Mouse (Mus musculus) heart, embryonic 16.5 days (tissue): ENCODE measurements around the gene Pfkfb1. TPM values are rescaled to one million over a fixed set of nuclear protein-coding genes. Genes with fewer than 3 reads are reported as not detected.

Experiments used
- ATAC-seq: fragments of 200-750 bp; cut with Nextera tagmentation; replicated peaks from 2 replicates; pipeline ENCODE4 v1.8.0; 2017; ENCODE audit warnings: moderate number of reproducible peaks; ENCODE audit not compliant: insufficient read depth, low FRiP score; ENCODE audit errors: extremely low read depth
- H3K27ac ChIP-seq: fragments of 300-500 bp; sonication (generic); 2 replicates; pipeline ENCODE4 v1.5.1; 2014; ENCODE audit warnings: mild to moderate bottlenecking, low read length, control low read depth, moderate library complexity
- H3K27me3 ChIP-seq: fragments of 300-500 bp; sonication (generic); 2 replicates; pipeline ENCODE4 v1.6.1; 2014; ENCODE audit warnings: low read length, mixed read lengths; ENCODE audit not compliant: control insufficient read depth, insufficient read depth
- H3K36me3 ChIP-seq: fragments of 300-500 bp; sonication (generic); 2 replicates; pipeline ENCODE4 v1.6.1; 2014; ENCODE audit not compliant: control insufficient read depth, insufficient read depth
- H3K4me1 ChIP-seq: fragments of 300-500 bp; sonication (generic); 2 replicates; pipeline ENCODE4 v1.6.1; 2014; ENCODE audit warnings: low read length, mixed read lengths; ENCODE audit not compliant: control insufficient read depth, insufficient read depth
- H3K4me2 ChIP-seq: fragments of 300-500 bp; sonication (generic); 2 replicates; pipeline ENCODE4 v1.6.1; 2014; ENCODE audit warnings: low read depth, mild to moderate bottlenecking, control low read depth, low read length
- H3K4me3 ChIP-seq: fragments of 300-500 bp; sonication (generic); 2 replicates; pipeline ENCODE4 v1.5.1; 2014; ENCODE audit warnings: mild to moderate bottlenecking, control low read depth, low read length
- H3K9ac ChIP-seq: fragments of 300-500 bp; sonication (generic); 2 replicates; pipeline ENCODE4 v1.6.1; 2014; ENCODE audit warnings: low read length, control low read depth
- H3K9me3 ChIP-seq: fragments of 300-500 bp; sonication (generic); replicated peaks from 2 replicates; pipeline ENCODE4 v1.6.1; 2016; ENCODE audit warnings: low read length; ENCODE audit not compliant: control insufficient read depth
- WGBS: fragments of 180-500 bp; shearing (Covaris S2); extraction: QIAGEN DNeasy Blood & Tissue Kit; methylation state at CpG from one replicate; pipeline ENCODE4 v1.1.7; 2014; 5-methylcytosine and 5-hydroxymethylcytosine counted together
- polyA plus RNA-seq: library from polyadenylated mRNA; unstranded; fragments of >200 nt; fragmentation: Nextera tagmentation; extraction: Ambion mirVana; gene quantifications from 2 replicates; pipeline ENCODE4 v1.2.1, GENCODE M21; 2015

The Pfkfb1 gene
- polyA plus RNA-seq, 1 experiment from 2014 or later, result 5.4 TPM

GRCm38 (mm10) chrX:150585116-150585515 is 2.9 kb upstream of the Pfkfb1 start:
- Histone ChIP-seq H3K9me3 (no peaks in the 10 kb centered on the region), H3K4me2 (no peak overlapping the region), H3K4me3 (no peak overlapping the region), H3K36me3 (peaks cover 10% of the 10 kb centered on the region), H3K9ac (no peak overlapping the region), H3K27ac (no peak overlapping the region), H3K4me1 (peaks cover 2% of the 10 kb centered on the region; the same call in 1 of the 2 replicates), H3K27me3 (no peaks in the 10 kb centered on the region)
- no peak for ATAC-seq
- WGBS, result 94% methylated on average over 8 of the region's 8 CpGs

- Histone ChIP-seq H3K4me1 (peaks cover 9% of the 10 kb centered on the region), H3K27ac (no peak within 1 kb of the TSS; the same call in 1 of the 2 replicates), H3K9ac (peak within 1 kb of the TSS; percentile 77), H3K4me2 (peak within 1 kb of the TSS; percentile 68), H3K4me3 (peak within 1 kb of the TSS; percentile 66), H3K9me3 (no peaks in the 10 kb centered on the region), H3K36me3 (no peaks in the 10 kb centered on the region; the same call in none of the 2 replicates), H3K27me3 (no peaks in the 10 kb centered on the region)
- 63% methylated on average over 5 of the region's 5 CpGs for WGBS
- ATAC-seq, result no peak
Observed at GRCm38 (mm10) chrX:150589696-150590095, 1.7 kb downstream of the Pfkfb1 start, which contains the start of gene Apex2. TSS of gene Apex2 (minus strand) at chrX:150589868.

GRCm38 (mm10) chrX:150593266-150594035 is 5.4 kb downstream of the Pfkfb1 start:
- no peak overlapping the region for H3K27ac ChIP-seq
- no peak overlapping the region for H3K4me3 ChIP-seq
- H3K9me3 ChIP-seq, result no peaks in the 10 kb centered on the region
- H3K4me2 ChIP-seq, result peak overlapping the region; percentile 23
- H3K9ac ChIP-seq, result no peak overlapping the region
- peaks cover 9% of the 10 kb centered on the region for H3K4me1 ChIP-seq
- WGBS, result 58% methylated on average over 12 of the region's 12 CpGs
- H3K27me3 ChIP-seq, result no peaks in the 10 kb centered on the region
- H3K36me3 ChIP-seq, result no peaks in the 10 kb centered on the region
- ATAC-seq, result no peak

GRCm38 (mm10) chrX:150594176-150594575 is 6.1 kb downstream of the Pfkfb1 start:
- ATAC-seq, result no peak
- no peak overlapping the region for H3K27ac ChIP-seq
- no peak overlapping the region for H3K4me3 ChIP-seq
- H3K4me1 ChIP-seq, result peaks cover 7% of the 10 kb centered on the region; the same call in 1 of the 2 replicates
- 62% methylated on average over 3 of the region's 3 CpGs for WGBS
- H3K9me3 ChIP-seq, result no peaks in the 10 kb centered on the region
- no peak overlapping the region for H3K9ac ChIP-seq
- no peaks in the 10 kb centered on the region for H3K27me3 ChIP-seq
- no peak overlapping the region for H3K4me2 ChIP-seq
- no peaks in the 10 kb centered on the region for H3K36me3 ChIP-seq

GRCm38 (mm10) chrX:150595016-150595760 is 7.2 kb downstream of the Pfkfb1 start:
- Histone ChIP-seq H3K4me3 (no peak overlapping the region), H3K9ac (no peak overlapping the region), H3K4me1 (peaks cover 7% of the 10 kb centered on the region; the same call in 1 of the 2 replicates), H3K27ac (no peak overlapping the region), H3K27me3 (no peaks in the 10 kb centered on the region), H3K9me3 (no peaks in the 10 kb centered on the region), H3K4me2 (no peak overlapping the region), H3K36me3 (no peaks in the 10 kb centered on the region)
- WGBS, result 69% methylated on average over 9 of the region's 9 CpGs
- ATAC-seq, result no peak

- 76% methylated on average over 2 of the region's 2 CpGs for WGBS
- no peaks in the 10 kb centered on the region for H3K4me1 ChIP-seq
- no peak for ATAC-seq
Observed at GRCm38 (mm10) chrX:150598882-150599281, 10.9 kb downstream of the Pfkfb1 start.

GRCm38 (mm10) chrX:150636421-150636820 is 48.4 kb downstream of the Pfkfb1 start:
- Histone ChIP-seq H3K27ac (no peak overlapping the region), H3K9me3 (no peaks in the 10 kb centered on the region), H3K4me1 (no peaks in the 10 kb centered on the region), H3K36me3 (no peaks in the 10 kb centered on the region), H3K4me3 (no peak overlapping the region), H3K9ac (no peak overlapping the region), H3K4me2 (no peak overlapping the region), H3K27me3 (no peaks in the 10 kb centered on the region)
- no peak for ATAC-seq
- 44% methylated on average over 1 of the region's 1 CpGs for WGBS

More at GRCm38 (mm10) chrX:150598882-150599281, 10.9 kb downstream of the Pfkfb1 start:
- Histone ChIP-seq H3K4me2 (no peak overlapping the region), H3K27me3 (no peaks in the 10 kb centered on the region), H3K27ac (no peak overlapping the region), H3K9ac (no peak overlapping the region), H3K9me3 (no peaks in the 10 kb centered on the region), H3K36me3 (no peaks in the 10 kb centered on the region), H3K4me3 (no peak overlapping the region)

- Histone ChIP-seq H3K4me1 (no peaks in the 10 kb centered on the region), H3K27ac (peak overlapping the region; percentile 23; the same call in 1 of the 2 replicates), H3K9ac (peak overlapping the region; percentile 69), H3K36me3 (0 out of 2 replicates have a peak, but pooled peaks cover 2% of the 10 kb centered on the region), H3K27me3 (no peaks in the 10 kb centered on the region), H3K4me3 (peak overlapping the region; percentile 64), H3K4me2 (peak overlapping the region; percentile 76), H3K9me3 (no peaks in the 10 kb centered on the region)
- ATAC-seq, result peak; percentile 32; the same call in 1 of the 2 replicates
- WGBS, result 36% methylated on average over 24 of the region's 44 CpGs
Observed at GRCm38 (mm10) chrX:150656122-150656907, 68.3 kb downstream of the Pfkfb1 start.
